Mouse (Mus musculus) left cerebral cortex, adult 18-20 months (tissue): Measurements from ENCODE around the gene Ttll9. TPM values are rescaled to one million over a fixed set of nuclear protein-coding genes. Genes with fewer than 3 reads are reported as not detected.

ENCODE experiments used
- DNase-seq, 2 experiments: peaks; one replicate each; pipeline ENCODE4 v3.0.0; 2021 to 2022; ENCODE audit warnings: low spot score in 2 of 2, mixed read lengths in 1 of 2
- total RNA-seq, 2 experiments: library from RNA; stranded (reverse); gene quantifications; 2 replicates each; pipeline ENCODE4 v1.2.3; 2021

The Ttll9 gene
- total RNA-seq, 2 experiments from 2014 or later: 2.0 to 2.6 TPM

- DNase-seq: no peak
Observed at GRCm38 (mm10) chr2:153009192-153009973, 47.1 kb downstream of the Ttll9 start.

GRCm38 (mm10) chr2:153013724-153014515, 51.6 kb downstream of the Ttll9 start:
- DNase-seq: peak; percentile 36 to 48

- DNase-seq: peak; percentile 95 to 97
Observed at GRCm38 (mm10) chr2:153014758-153015593, 52.7 kb downstream of the Ttll9 start, which contains the start of gene Pdrg1. Pdrg1 (minus strand) TSS chr2:153015427.

GRCm38 (mm10) chr2:153015804-153016203, 53.5 kb downstream of the Ttll9 start:
- no peak for DNase-seq

- no peak for DNase-seq
Observed at GRCm38 (mm10) chr2:153016786-153017185, 54.5 kb downstream of the Ttll9 start.

- DNase-seq: no peak
Observed at GRCm38 (mm10) chr2:153019355-153019754, 57.1 kb downstream of the Ttll9 start.

GRCm38 (mm10) chr2:153021163-153021562, 58.9 kb downstream of the Ttll9 start:
- DNase-seq: no peak

- peak in 1 of 2 experiments; percentile 30 for DNase-seq
Observed at GRCm38 (mm10) chr2:153022855-153023254, 60.6 kb downstream of the Ttll9 start.

- no peak for DNase-seq
Observed at GRCm38 (mm10) chr2:153026052-153026451, 63.8 kb downstream of the Ttll9 start.

- DNase-seq: no peak
Observed at GRCm38 (mm10) chr2:153027501-153027900, 65.2 kb downstream of the Ttll9 start.

- no peak for DNase-seq
Observed at GRCm38 (mm10) chr2:153030422-153030821, 68.1 kb downstream of the Ttll9 start.

- DNase-seq: peak in 1 of 2 experiments; percentile 31
Observed at GRCm38 (mm10) chr2:153031126-153032082, 69.1 kb downstream of the Ttll9 start, which contains the start of gene Xkr7. Xkr7 (plus strand) TSS chr2:153031852.

- peak; percentile 32 to 38 for DNase-seq
Observed at GRCm38 (mm10) chr2:153032083-153032842, 70.0 kb downstream of the Ttll9 start.

GRCm38 (mm10) chr2:153032973-153033372, 70.7 kb downstream of the Ttll9 start:
- no peak for DNase-seq

- no peak for DNase-seq
Observed at GRCm38 (mm10) chr2:153033545-153034230, 71.4 kb downstream of the Ttll9 start.

- DNase-seq: no peak
Observed at GRCm38 (mm10) chr2:153036690-153037089, 74.4 kb downstream of the Ttll9 start.

GRCm38 (mm10) chr2:153043886-153044285, 81.6 kb downstream of the Ttll9 start:
- DNase-seq: no peak

- peak; percentile 50 to 75 for DNase-seq
Observed at GRCm38 (mm10) chr2:153045884-153046299, 83.6 kb downstream of the Ttll9 start.
